Mouse (Mus musculus): Measurements from ENCODE around the gene Cdan1.
"Not testable (repeated sequence)": the region's sequence is repeated elsewhere in the genome, so short reads cannot be mapped to it uniquely, and the experiment has no call there.

Cdan1 gene

GRCm38 (mm10) chr2:120745496-120745895 lies 104.4 kb downstream of the Cdan1 start:
- DNase-seq (ENCODE audit: low spot score), result no peak

- no peak for DNase-seq (ENCODE audit: low spot score)
Measured at GRCm38 (mm10) chr2:120731877-120732530, 117.9 kb downstream of the Cdan1 start.

- peak; percentile 84 for DNase-seq (ENCODE audit: low spot score)
Measured at GRCm38 (mm10) chr2:120731167-120731862, 118.6 kb downstream of the Cdan1 start.

- DNase-seq (ENCODE audit: low spot score), result peak; percentile 38
Measured at GRCm38 (mm10) chr2:120730639-120731166, 119.2 kb downstream of the Cdan1 start.

- no peak for DNase-seq (ENCODE audit: low spot score)
Measured at GRCm38 (mm10) chr2:120729775-120730585, 119.9 kb downstream of the Cdan1 start.

GRCm38 (mm10) chr2:120724176-120724575 lies 125.8 kb downstream of the Cdan1 start:
- no peak for DNase-seq (ENCODE audit: low spot score)

- no peak for DNase-seq (ENCODE audit: low spot score)
Measured at GRCm38 (mm10) chr2:120723621-120724020, 126.3 kb downstream of the Cdan1 start.

- no peak for DNase-seq (ENCODE audit: low spot score)
Measured at GRCm38 (mm10) chr2:120722491-120722890, 127.4 kb downstream of the Cdan1 start.

GRCm38 (mm10) chr2:120721911-120722310 lies 128.0 kb downstream of the Cdan1 start:
- no peak for DNase-seq (ENCODE audit: low spot score)

- DNase-seq (ENCODE audit: low spot score), result no peak
Measured at GRCm38 (mm10) chr2:120720821-120721220, 129.1 kb downstream of the Cdan1 start.

GRCm38 (mm10) chr2:120718496-120718895 lies 131.4 kb downstream of the Cdan1 start:
- DNase-seq (ENCODE audit: low spot score), result no peak

- DNase-seq (ENCODE audit: low spot score), result no peak
Measured at GRCm38 (mm10) chr2:120713441-120713840, 136.5 kb downstream of the Cdan1 start.

- DNase-seq (ENCODE audit: low spot score), result no peak
Measured at GRCm38 (mm10) chr2:120710948-120711347, 139.0 kb downstream of the Cdan1 start.

GRCm38 (mm10) chr2:120710154-120710553 lies 139.8 kb downstream of the Cdan1 start:
- DNase-seq (ENCODE audit: low spot score), result no peak

- no peak for DNase-seq (ENCODE audit: low spot score)
Measured at GRCm38 (mm10) chr2:120707041-120707440, 142.9 kb downstream of the Cdan1 start.

GRCm38 (mm10) chr2:120702675-120703074 lies 147.3 kb downstream of the Cdan1 start:
- DNase-seq (ENCODE audit: low spot score), result no peak

GRCm38 (mm10) chr2:120700379-120700885 lies 149.5 kb downstream of the Cdan1 start:
- no peak for DNase-seq (ENCODE audit: low spot score)

GRCm38 (mm10) chr2:120697767-120698166 lies 152.2 kb downstream of the Cdan1 start:
- DNase-seq (ENCODE audit: low spot score), result no peak

GRCm38 (mm10) chr2:120681151-120681550 lies 168.8 kb downstream of the Cdan1 start:
- DNase-seq (ENCODE audit: low spot score), result not testable (repeated sequence)

GRCm38 (mm10) chr2:120670253-120670652 lies 179.7 kb downstream of the Cdan1 start:
- DNase-seq (ENCODE audit: low spot score), result no peak

GRCm38 (mm10) chr2:120667446-120667845 lies 182.5 kb downstream of the Cdan1 start:
- DNase-seq (ENCODE audit: low spot score), result no peak

Measured in ovary, postnatal 10 days (tissue).